Mouse (Mus musculus) CH12.LX (cell line): Measurements from ENCODE around the gene Vav2. TPM values are rescaled to one million over a fixed set of nuclear protein-coding genes. Genes with fewer than 3 reads are reported as not detected.

ENCODE experiments used
- DNase-seq: peaks from one replicate; pipeline ENCODE4 v3.0.0-alpha.2; 2013; ENCODE audit errors: extremely low read depth
- H3K27ac ChIP-seq: 2 replicates; pipeline ENCODE4 v1.5.1; 2012; ENCODE audit warnings: low read depth, mild to moderate bottlenecking, control low read depth, moderate library complexity; ENCODE audit not compliant: insufficient read depth
- H3K27me3 ChIP-seq: replicated peaks from 2 replicates; pipeline ENCODE3; 2012; ENCODE audit warnings: inconsistent platforms
- H3K36me3 ChIP-seq, 2 experiments: replicated peaks in 1 of 2; 2 replicates each; pipeline versions ENCODE3 to v1.6.1; 2012; ENCODE audit warnings: inconsistent platforms in 1 of 2, low read length in 1 of 2, mild to moderate bottlenecking in 1 of 2, mixed read lengths in 1 of 2, moderate library complexity in 1 of 2; ENCODE audit not compliant: control insufficient read depth in 1 of 2, insufficient read depth in 1 of 2
- H3K4me1 ChIP-seq, 2 experiments: 2 replicates each; pipeline ENCODE4 v1.6.1; 2012; ENCODE audit warnings: inconsistent platforms in 1 of 2, moderate library complexity in 1 of 2; ENCODE audit not compliant: insufficient read depth in 2 of 2, control insufficient read depth in 1 of 2
- H3K4me2 ChIP-seq: 2 replicates; pipeline ENCODE4 v1.6.1; 2012; ENCODE audit warnings: low read depth, mild to moderate bottlenecking, control low read depth; ENCODE audit not compliant: poor library complexity, insufficient read depth, severe bottlenecking
- H3K4me3 ChIP-seq, 3 experiments: fragments of 150-350 bp in 1 of 3; sonication (generic) in 1 of 3; replicated peaks in 1 of 3; 2 replicates each; pipeline versions ENCODE3 to v1.5.1; 2011 to 2012; ENCODE audit warnings: low read depth in 2 of 3, low read length in 2 of 3, mild to moderate bottlenecking in 2 of 3, moderate library complexity in 2 of 3, control low read depth in 1 of 3, improper control_type of control experiment in 1 of 3, inconsistent platforms in 1 of 3, mixed read lengths in 1 of 3; ENCODE audit not compliant: poor library complexity in 1 of 3
- H3K79me2 ChIP-seq: replicated peaks from 2 replicates; pipeline ENCODE4 v1.6.1; 2012; ENCODE audit warnings: mild to moderate bottlenecking, moderate library complexity; ENCODE audit not compliant: control insufficient read depth, poor library complexity, insufficient read depth, severe bottlenecking; ENCODE audit errors: extremely low read depth
- H3K9ac ChIP-seq: 2 replicates; pipeline ENCODE4 v1.6.1; 2012; ENCODE audit warnings: low read depth, mild to moderate bottlenecking, control low read depth, moderate library complexity; ENCODE audit not compliant: insufficient read depth
- H3K9me3 ChIP-seq: replicated peaks from 2 replicates; pipeline ENCODE3; 2012; ENCODE audit warnings: low read length, inconsistent platforms, mixed read lengths
- ELF1 ChIP-seq: IDR thresholded peaks from 2 replicates; pipeline ENCODE4 v1.6.1; 2014; ENCODE audit warnings: low read depth, mild to moderate bottlenecking, inconsistent platforms, low read length, improper control_type of control experiment
- ETS1 ChIP-seq: conservative IDR thresholded peaks from 2 replicates; pipeline ENCODE4 v1.6.1; 2012; ENCODE audit warnings: low read depth, mild to moderate bottlenecking, inconsistent platforms, low read length, improper control_type of control experiment, moderate library complexity
- JUN ChIP-seq: IDR thresholded peaks from 2 replicates; pipeline ENCODE4 v1.6.1; 2011; ENCODE audit warnings: low read depth, mild to moderate bottlenecking, low read length, improper control_type of control experiment, moderate library complexity; ENCODE audit not compliant: insufficient read depth
- JUND ChIP-seq: conservative IDR thresholded peaks from 2 replicates; pipeline ENCODE4 v1.6.1; 2011; ENCODE audit warnings: low read depth, low read length, improper control_type of control experiment
- MAX ChIP-seq: IDR thresholded peaks from 2 replicates; pipeline ENCODE4 v1.6.1; 2011; ENCODE audit warnings: low read length, improper control_type of control experiment
- MEF2A ChIP-seq: IDR thresholded peaks from 2 replicates; pipeline ENCODE4 v1.6.1; 2014; ENCODE audit warnings: low read depth, mild to moderate bottlenecking, inconsistent platforms, low read length, improper control_type of control experiment, borderline replicate concordance
- SMC3 ChIP-seq: IDR thresholded peaks from 2 replicates; pipeline ENCODE4 v1.6.1; 2011; ENCODE audit warnings: low read depth, low read length, improper control_type of control experiment
- TBP ChIP-seq: conservative IDR thresholded peaks from 2 replicates; pipeline ENCODE4 v1.6.1; 2011; ENCODE audit warnings: low read depth, low read length, improper control_type of control experiment
- UBTF ChIP-seq: IDR thresholded peaks from 2 replicates; pipeline ENCODE4 v1.6.1; 2012; ENCODE audit warnings: low read depth, mild to moderate bottlenecking, inconsistent platforms, low read length, improper control_type of control experiment, moderate library complexity
- ZKSCAN1 ChIP-seq: IDR thresholded peaks from 2 replicates; pipeline ENCODE4 v1.6.1; 2012; ENCODE audit warnings: low read depth, inconsistent platforms, low read length, improper control_type of control experiment, borderline replicate concordance
- ZMIZ1 ChIP-seq: IDR thresholded peaks from 2 replicates; pipeline ENCODE4 v1.6.1; 2012; ENCODE audit warnings: low read depth, mild to moderate bottlenecking, inconsistent platforms, low read length, improper control_type of control experiment
- ZNF384 ChIP-seq: IDR thresholded peaks from 2 replicates; pipeline ENCODE4 v1.6.1; 2012; ENCODE audit warnings: low read depth, low read length, improper control_type of control experiment, inconsistent platforms
- dilution Hi-C: fragments of 300-500 bp; cut with MboI; formaldehyde crosslinking; loops from 2 replicates; pipeline ENCODE4 v1.14.3; 2020; ENCODE audit warnings: low sequenced_read_pairs; ENCODE audit not compliant: extremely low pct_unique_long_range_greater_than_20kb, extremely low pct_ligation_motif_present
- in situ Hi-C: fragments of 300-500 bp; cut with MboI; formaldehyde crosslinking; loops from 3 replicates; pipeline ENCODE4 v1.14.3; 2019; ENCODE audit warnings: low sequenced_read_pairs, low pct_ligation_motif_present, low pct_unique_long_range_greater_than_20kb, mixed read lengths
- polyA plus RNA-seq: library from polyadenylated mRNA; unstranded; fragments of >175 nt; gene quantifications from 2 replicates; pipeline ENCODE4 v1.2.1, GENCODE M21; 2012; ENCODE audit warnings: low read depth; ENCODE audit not compliant: insufficient read length
- total RNA-seq, 2 experiments: library from RNA; depleted of rRNA; stranded (reverse); fragments of 300-350 nt in 1 of 2; fragments of >200 nt in 1 of 2; gene quantifications; 2 replicates each; pipeline ENCODE4 v1.2.3; 2012 to 2014

Gene Vav2
- total and polyA plus RNA-seq, 3 experiments: 31.5 to 46.8 (median 46.6) TPM

GRCm38 (mm10) chr2:27473061-27473765, 46.4 kb upstream of the Vav2 start:
- H3K36me3 ChIP-seq: peaks cover 0 to 17% of the 10 kb centered on the region in 2 experiments

GRCm38 (mm10) chr2:27471170-27471584, 44.3 kb upstream of the Vav2 start:
- H3K9me3 ChIP-seq: no peaks in the 10 kb centered on the region
- no peaks in the 10 kb centered on the region for H3K27me3 ChIP-seq
- H3K9ac ChIP-seq: no peak overlapping the region
- H3K4me3 ChIP-seq: no peak overlapping the region
- in situ Hi-C loops: no loop called here
- dilution Hi-C loops: no loop called here
- H3K27ac ChIP-seq: no peak overlapping the region
- peaks cover 3% of the 10 kb centered on the region; the same call in 1 of the 2 replicates for H3K79me2 ChIP-seq
- H3K4me1 ChIP-seq: peaks cover 36 to 75% of the 10 kb centered on the region in 2 experiments
- H3K4me2 ChIP-seq: no peak overlapping the region
- H3K36me3 ChIP-seq: peaks cover 0 to 36% of the 10 kb centered on the region in 2 experiments
- DNase-seq: no peak
- TF ChIP-seq UBTF: no peak
- TF ChIP-seq MEF2A: no peak
- no peak for TF ChIP-seq SMC3
- TF ChIP-seq ZNF384: no peak
- no peak for TF ChIP-seq JUN

More at GRCm38 (mm10) chr2:27473061-27473765, 46.4 kb upstream of the Vav2 start:
- no peak overlapping the region for H3K4me3 ChIP-seq
- no peak for DNase-seq
- H3K4me1 ChIP-seq: peaks cover 32 to 64% of the 10 kb centered on the region in 2 experiments
- no peak overlapping the region for H3K9ac ChIP-seq
- no peak for TF ChIP-seq MAX
- no peak for TF ChIP-seq TBP
- no peak for TF ChIP-seq ZMIZ1
- TF ChIP-seq ELF1: peak; percentile 46
- TF ChIP-seq SMC3: no peak
- TF ChIP-seq ETS1: 0 out of 2 replicates have a peak, but pooled peaks have one; percentile 15
- no peaks in the 10 kb centered on the region for H3K27me3 ChIP-seq
- H3K4me2 ChIP-seq: no peak overlapping the region; the same call in 1 of the 2 replicates
- H3K9me3 ChIP-seq: no peaks in the 10 kb centered on the region
- no peak overlapping the region for H3K27ac ChIP-seq
- dilution Hi-C loops: no loop called here
- in situ Hi-C loops: no loop called here
- H3K79me2 ChIP-seq: peaks cover 1% of the 10 kb centered on the region; the same call in 1 of the 2 replicates

DNA sequence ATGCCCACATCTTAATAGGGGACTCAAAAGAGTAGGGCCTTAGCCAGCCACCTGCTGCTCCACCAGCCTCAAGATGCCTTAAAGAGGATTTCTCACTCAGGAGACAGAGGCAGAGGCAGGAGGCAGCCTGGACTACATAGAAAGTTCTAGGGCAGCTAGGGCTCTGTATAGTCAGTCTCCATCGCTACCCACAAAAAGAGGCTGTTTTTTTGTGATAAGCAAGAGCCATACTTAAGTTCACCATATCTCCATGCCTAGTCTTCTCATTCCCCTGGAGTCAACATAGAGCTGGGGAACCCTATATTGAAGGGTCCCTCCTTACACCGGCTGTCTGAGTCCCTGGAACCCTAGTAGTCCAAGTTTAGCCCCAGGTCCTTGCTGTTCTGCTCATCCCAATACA, 43.7 kb upstream of the Vav2 start:
- in situ Hi-C loops (no loop called here), dilution Hi-C loops (no loop called here)
- Histone ChIP-seq H3K4me1 (peaks cover 36 to 74% of the 10 kb centered on the region in 2 experiments), H3K27me3 (no peaks in the 10 kb centered on the region), H3K4me2 (no peak overlapping the region), H3K9ac (no peak overlapping the region), H3K4me3 (no peak overlapping the region), H3K36me3 (peaks cover 0 to 43% of the 10 kb centered on the region in 2 experiments), H3K79me2 (peaks cover 3% of the 10 kb centered on the region; the same call in 1 of the 2 replicates), H3K27ac (no peak overlapping the region), H3K9me3 (no peaks in the 10 kb centered on the region)
- no peak for TF ChIP-seq ZKSCAN1
- TF ChIP-seq JUN: no peak
- no peak for TF ChIP-seq ELF1
- TF ChIP-seq JUND: no peak
- no peak for TF ChIP-seq SMC3
- DNase-seq: no peak
